Mouse (Mus musculus) frontal cortex, postnatal 10 days (tissue): ENCODE results near the gene Coch.
A peak's percentile ranks its signal among the peaks of the same experiment; 100 is the strongest.
"Not testable (repeated sequence)": the region's sequence is repeated elsewhere in the genome, so short reads cannot be mapped to it uniquely, and the experiment has no call there.

Source experiments
- DNase-seq, 2 experiments: peaks; one replicate each; pipeline ENCODE4 v3.0.0; 2022; ENCODE audit warnings: low spot score in 2 of 2, mixed read lengths in 1 of 2

The Coch gene

DNA sequence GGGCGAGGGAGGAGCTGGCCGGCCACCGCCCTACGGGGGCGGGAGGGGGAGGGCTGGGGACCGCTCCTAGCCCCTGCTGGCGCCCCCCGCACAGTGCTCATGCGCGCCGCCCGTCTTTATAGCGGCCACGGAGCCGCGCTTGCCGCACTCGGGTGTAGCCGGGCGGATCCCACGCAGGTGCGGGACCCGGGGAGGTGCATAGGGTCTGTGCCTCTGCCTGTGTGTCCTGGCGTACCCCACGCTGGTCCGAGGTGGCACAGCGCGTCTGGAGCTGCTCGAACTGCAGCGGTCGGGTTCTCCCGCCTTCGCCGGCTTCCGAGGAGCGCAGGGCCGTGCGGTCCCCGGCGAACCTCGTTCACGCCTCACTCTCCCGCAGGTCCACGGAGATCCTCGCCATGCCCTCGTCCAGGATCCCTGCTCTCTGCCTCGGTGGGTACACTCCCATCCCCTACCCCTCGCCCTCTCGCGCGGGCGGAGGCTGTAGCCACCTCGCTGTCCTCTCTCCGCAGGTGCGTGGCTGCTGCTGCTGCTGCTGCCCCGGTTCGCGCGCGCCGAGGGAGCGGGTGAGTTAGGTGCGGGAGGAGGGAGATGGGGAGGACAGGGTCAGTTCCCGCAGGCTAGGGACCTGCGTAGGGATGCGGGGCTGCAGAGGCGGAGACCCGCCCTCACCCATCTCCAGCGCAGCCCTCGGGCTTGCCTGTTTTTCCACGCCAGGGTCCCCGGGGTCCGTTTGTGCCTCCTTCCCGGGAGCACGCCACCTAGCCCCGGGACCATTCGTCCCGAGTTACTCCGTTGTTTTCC, at the start of gene Coch:
Coch (plus strand) TSS at position 113 of the 801 bp plus-strand sequence.
- DNase-seq: peak in 1 of 2 experiments; percentile 27

DNA sequence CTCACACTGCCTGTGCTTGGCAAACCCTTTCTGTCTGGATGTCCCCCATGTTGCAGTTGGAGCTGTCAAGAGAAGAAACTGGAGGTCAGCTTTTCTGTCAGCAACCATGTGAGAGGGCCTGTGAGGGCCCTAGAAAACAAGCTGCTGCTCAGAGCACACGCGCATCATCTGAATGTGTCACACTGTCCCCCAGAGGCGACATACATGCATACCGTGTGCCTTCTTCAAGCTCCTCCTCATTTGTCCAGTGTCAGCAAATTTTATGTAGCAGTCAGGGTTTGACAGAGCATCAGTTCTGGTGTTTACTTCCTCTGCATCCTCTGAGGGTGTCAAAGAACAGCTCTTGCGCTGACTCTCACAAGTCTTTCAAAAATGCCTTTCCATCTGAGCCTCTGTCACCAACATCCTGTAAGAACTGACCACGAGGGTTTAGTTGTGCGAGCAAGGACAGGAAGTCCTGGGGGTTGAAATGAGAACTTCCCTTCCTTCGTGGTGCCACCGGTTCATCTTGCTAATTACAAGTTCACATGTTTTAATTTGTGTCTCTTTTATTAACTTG, 49.7 kb upstream of the Coch start:
- no peak for DNase-seq

DNA sequence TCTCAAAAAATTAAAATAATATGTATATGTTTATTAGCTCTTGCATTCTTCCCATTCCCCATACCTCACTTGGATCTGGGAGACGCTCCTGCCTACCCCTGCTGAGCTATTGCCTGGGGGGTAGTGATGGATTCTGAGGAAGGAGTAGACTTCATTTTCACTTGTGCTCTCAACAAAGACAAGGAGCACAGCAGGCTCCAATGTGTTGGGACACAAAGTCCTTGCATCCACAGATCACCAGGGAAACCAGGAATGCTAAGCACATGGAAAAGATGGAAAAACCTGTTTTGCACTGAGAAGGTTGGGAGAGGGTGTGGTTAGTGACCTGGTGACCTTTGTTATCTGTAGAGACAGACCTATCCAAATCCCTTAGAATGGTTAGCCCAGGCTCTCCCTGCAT, 38.1 kb upstream of the Coch start:
- no peak for DNase-seq

DNA sequence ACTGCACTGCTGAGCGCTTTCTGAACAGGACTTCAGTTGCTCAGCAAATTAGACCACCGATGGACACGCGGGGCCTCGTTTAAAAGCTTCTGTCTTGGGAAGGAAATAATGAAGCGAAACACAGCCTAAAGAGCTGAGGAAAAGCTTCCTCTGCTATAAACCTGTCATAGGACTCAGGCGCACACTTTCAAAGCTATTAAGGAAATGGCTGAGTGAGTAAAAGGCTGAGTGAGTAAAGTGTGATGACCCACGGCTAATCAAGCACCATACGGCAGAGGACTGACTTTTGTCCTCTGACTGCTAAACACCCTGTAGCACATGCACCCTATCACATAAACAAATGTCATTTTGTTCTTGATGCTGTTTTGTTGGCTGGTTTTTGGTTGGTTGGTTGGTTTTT, 31.7 kb upstream of the Coch start:
- DNase-seq: no peak

DNA sequence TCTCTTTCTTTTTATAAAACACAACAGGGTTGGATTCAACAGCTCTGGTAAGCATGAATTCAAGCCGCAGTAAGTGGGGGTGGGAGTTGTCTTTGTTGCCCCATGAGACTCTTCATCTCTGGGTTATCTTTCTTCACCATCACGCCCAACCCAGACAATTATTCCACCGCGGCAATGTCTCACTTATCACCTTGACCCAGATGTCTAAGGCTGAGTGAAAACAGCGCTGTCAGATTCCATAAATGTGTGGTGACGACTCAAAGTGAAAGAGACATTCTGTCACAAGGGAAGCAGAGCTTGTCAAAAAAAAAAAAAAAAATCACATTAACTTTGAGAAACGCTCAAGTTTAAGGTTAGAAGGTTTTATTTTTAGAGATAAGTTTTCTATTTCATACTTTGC, 25.9 kb upstream of the Coch start:
- DNase-seq: no peak

DNA sequence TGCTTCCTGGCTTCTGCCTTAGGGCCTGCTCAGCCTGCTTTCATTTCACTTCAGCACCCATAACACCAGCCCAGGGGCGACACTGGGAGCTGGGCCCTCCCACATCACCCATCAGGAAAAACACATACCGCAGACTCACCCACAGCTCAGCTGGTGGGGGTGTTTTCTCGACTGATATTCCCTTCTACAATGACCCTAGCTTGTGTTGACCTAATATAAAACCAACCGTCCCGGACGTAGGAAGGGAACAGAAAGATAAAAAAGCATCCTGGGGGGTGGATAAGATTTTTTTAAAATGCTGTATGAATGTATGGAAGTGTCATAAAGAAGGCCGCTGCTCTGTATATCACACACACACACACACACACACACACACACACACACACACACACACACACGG, 23.7 kb upstream of the Coch start:
- no peak for DNase-seq

DNA sequence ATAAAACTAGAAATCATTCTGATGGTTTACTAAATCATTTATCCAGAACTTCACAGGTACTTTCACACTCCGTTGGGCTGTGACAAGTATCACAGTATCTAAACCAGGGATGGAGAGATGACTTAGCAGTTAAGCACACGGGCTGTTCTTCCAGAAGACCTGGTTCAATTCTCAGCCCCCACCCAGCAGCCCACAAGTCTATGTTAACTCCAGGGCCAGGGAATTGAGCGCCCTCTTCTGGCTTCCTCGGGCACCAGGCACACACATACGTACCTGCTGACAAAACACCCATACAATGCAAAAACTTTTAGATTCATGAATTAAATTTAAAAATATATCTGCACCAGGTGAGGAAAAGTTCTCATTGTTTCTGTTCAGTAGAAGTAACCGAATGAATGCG, 23.2 kb upstream of the Coch start:
- DNase-seq: no peak

DNA sequence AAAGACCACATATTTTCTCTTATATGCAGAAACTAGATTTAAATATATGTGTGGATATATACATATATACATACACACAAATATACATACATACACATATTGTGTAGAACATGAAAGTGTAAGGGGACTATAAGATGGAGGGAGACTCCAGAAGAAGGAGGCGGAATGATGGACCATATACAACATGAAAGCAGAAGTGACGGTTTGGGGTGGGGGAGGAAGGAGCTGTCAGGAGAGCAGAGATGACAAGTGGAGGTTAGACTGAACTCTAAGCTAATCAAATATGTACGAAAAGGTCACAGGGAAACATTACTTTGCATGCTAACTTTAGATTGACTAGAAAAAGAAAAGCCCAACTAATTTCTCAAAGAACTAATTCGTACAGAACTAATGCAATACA, 20.5 kb upstream of the Coch start:
- no peak for DNase-seq

DNA sequence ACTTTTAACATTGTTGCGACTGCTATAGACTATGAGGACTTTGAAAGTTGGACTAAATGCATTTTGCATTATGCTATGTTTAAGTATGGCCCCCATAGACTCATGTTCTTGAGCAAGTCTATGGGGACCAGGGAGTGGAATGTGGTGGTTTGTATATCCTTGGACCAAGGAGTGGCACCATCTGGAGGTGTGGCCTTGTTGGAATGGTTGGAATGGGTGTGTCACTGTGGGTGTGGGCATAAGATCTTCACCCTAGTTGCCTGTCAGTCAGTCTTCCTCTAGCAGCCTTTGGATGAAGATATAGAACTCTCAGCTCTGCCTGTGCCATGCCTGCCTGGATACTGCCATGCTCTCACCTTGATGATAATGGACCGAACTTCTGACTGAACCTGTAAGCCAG, 15.3 kb upstream of the Coch start:
- DNase-seq: not testable (repeated sequence)

DNA sequence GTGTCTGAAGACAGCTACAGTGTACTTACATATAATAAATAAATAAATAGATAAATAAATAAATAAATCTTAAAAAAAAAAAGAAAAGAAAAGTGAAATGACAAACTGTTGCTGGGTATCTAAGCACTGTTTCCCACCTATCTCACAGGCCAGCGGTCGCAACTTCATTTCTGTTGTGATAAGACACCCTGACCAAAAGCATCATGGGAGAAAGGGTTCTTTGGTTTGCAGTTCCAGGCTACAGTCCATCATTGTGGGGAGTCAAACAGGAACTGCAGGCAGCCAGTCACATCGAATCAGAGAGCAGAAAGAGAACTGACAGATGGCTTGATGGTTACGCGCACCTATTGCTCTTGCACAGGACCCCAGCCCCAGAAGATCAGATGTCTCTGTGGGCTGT, 3.9 kb upstream of the Coch start:
- DNase-seq: no peak

DNA sequence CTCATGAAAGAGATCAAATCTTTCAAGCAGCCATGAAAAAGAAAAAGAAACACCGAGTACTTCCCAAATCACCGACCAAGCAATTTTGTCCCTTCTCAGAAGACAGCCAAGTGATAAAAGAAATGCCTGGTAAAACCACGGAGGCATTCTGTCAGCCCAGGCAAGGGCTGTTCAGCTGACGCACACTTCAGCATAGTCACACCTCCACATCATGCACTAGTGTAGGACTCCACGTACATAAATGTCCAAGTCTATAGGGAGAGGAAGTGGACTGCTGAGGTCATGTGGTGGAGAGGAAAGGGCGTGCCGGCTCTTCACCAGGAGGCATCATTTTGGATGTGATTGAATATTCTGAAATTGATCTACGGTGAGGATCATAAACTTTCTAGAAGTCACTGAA, 1.2 kb upstream of the Coch start:
- no peak for DNase-seq

DNA sequence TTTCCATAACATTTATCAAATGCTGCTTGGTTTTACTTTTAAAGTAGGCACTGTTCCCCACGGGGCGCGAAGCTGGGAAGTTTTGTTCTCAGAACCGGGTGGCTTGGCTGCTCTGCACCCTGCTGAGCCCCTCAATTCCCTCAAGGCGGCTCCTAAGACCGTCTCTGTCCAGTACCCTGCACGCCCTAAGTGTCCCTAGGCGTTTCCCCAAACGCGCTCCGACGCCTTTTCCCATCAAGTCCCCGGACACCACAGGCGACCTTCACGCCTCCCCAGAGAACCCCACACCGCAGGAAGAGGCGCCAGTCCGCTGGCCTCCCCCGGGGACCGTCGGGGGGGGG, 283 bp upstream of the Coch start:
- DNase-seq: peak in 1 of 2 experiments; percentile 15

DNA sequence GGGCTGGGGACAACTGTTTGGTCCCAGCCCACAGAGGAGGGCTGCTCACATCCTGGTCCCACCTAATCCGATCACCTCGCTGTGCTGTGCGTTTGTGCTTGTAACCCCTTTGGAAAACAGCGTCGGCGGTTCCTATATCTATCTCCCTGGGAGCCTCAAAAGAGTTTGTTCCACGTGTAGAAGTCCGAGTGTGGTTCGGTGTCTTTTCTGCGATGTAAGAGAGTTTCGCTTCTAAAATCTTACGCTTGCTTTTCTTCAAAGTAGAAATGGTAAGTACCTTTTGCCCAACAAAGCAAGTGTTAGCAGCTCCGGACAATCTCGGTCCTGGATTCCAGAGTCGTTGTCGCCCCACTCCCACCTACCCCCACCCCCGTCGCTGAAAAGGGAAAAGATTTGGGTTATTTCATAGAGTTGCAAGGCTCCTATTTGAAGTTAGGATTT, 909 bp downstream of the Coch start:
- no peak for DNase-seq

DNA sequence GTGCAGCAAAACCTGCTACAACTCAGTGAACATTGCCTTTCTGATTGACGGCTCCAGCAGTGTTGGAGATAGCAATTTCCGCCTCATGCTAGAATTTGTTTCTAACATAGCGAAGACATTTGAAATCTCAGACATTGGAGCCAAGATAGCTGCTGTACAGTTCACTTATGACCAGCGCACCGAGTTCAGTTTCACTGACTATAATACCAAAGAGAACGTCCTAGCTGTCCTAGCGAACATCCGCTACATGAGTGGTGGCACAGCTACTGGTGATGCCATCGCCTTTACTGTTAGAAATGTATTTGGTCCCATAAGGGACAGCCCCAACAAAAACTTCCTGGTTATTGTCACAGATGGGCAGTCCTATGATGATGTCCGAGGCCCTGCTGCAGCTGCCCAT, 10.2 kb downstream of the Coch start:
- DNase-seq: no peak

DNA sequence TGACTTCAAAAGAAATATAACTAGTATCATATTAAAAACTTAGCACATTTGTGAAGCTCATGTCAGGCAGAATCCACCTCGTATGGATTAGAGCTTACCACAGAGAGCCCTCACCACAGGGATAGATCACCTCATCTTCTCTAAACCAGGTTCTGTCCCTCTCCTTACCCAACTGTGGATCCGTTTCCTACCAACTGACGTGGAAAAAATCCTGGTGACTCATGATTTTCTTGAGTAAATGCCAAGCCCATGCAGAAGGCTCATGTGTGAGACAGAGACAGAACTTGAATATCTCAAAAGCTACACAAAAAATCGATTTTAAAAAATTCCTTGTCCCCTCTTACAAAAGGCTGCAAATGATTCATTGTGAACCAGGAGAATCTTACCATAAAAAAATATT, 13.0 kb downstream of the Coch start:
- DNase-seq: no peak

DNA sequence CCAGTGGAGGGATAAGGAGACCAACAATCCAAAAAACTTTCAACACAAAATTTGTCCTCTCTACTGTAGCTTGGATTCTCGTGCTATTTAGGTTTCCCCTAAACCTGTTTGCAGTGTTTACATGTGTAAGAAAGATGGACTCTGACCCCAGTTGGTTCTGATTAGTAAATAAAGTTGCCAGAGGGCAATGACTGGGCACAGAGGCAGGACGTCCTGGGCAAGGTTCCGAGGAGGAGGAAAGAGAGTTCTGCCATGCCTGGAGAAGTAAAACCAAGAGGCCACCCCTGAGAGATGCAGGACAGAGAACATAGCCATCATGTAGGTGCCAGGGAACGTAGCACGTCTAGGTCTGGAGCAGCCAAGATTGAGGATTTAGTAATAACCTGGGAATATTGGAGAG, 19.2 kb downstream of the Coch start:
- no peak for DNase-seq

DNA sequence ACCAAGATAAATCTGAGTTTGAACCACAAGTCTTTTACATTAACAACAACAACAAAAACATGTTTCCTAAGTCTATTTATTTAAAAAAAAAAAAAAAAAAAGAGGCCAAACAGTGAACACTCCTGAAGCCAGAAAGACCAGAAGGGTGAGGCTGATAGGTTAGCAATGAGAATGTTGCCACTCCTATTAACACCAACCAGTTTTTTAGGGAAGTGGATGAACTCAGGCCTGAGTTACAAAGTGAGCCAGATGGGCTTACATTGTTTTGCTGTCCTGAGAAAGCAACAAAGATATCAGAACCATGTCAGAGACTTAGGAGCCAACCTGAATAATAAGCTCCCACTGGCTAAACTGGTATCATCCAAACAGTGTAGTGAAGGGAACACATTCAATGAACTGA, 27.4 kb downstream of the Coch start:
- no peak for DNase-seq

DNA sequence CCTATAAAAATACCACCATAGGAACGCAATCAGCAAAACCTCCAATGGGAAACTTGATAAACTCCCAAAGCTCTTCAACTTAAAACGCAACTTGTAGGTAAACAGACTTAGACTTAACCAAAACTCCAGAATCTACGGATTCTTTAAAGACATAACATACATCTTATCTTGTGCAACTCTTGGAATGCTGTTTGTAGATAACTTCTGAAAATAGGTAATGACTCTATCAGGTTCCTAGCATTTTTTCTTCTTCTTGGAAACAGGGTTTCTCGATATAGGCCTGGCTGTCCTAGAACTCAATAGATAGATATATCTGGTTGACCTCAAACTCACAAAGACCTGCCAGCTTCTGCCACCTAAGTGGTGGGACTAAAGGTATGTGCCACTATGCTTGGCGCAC, 28.0 kb downstream of the Coch start:
- no peak for DNase-seq

DNA sequence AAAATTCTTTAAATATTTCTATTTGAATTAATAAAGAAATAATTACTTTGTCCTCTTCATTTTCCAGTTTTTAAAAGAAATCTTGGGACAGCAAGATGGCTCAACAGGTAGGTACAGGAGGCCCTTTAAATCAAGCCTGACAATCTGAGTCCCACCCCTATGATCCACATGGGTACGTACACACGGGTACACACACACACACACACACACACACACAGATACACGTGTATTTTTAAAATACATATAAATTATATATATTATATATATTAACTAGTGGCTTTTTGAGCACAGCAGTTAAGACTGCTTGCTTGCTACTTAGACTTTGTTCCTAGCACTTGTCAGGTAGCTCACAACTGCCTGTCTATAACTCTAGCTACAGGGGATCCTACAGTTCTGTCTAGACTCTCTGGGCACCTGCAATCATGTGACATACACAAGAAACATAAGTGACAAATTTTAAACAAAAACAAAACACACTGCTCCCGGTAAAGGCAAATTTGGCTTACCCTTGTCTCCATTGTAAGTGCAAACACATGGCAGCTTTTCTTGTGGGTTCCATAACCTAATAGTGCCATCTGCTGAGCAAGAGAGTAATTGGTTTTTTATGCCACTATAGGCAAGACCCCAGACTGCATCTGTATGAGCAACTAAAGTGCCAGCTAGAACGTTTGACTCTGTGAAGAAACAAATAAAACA, 29.7 kb downstream of the Coch start:
- no peak for DNase-seq

DNA sequence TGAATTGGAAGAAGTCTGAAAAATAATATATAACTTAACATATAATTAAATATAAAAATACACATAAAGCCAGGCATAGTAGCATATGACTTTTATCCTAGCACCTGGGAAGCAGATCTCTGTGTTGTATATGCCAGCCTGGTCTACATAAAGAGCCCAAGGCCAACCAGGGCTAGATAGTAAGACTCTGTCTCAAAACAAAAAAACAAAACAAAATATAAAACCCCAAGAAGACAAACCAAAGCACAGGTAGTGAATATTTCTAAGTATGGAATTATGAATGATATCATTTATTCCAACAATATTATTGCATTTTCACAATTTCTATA, 30.2 kb downstream of the Coch start:
- DNase-seq: no peak

DNA sequence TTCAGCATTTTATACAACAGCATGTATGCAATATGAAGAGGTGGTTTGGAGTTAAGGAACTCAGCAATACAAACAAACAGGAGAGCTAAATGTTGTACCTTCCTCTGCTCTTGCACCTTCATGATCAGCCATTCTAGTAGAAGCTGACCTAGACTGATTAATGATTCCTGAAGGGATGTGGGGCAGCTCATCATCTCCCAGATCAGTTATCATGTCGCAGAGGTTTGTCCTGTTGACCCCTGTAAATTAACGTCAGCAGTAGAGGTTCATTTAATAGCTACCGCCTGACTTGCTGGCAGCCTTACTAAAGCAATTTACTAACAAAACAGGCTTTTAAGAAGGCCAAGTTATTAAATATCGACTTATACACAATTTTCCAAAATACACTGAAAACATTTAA, 40.3 kb downstream of the Coch start:
- no peak for DNase-seq

DNA sequence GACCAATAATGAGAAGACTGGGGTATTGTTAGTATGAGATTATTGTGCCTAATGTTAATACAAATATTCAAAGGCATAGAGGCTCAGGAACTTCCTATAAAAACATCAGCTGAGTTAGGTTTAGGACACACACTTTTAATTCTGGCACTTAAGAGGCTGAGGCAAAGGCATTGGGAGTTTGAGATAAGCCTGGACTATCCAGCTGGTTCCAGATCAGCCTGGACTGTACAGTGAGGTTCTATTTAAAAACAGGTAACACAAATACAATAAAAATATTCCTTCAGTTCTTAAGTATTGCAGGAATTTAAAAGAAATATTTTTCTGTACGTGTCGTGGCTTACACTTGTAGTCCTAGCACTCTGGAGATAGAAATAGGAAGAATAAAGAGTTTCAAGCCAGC, 43.1 kb downstream of the Coch start:
- DNase-seq: no peak

DNA sequence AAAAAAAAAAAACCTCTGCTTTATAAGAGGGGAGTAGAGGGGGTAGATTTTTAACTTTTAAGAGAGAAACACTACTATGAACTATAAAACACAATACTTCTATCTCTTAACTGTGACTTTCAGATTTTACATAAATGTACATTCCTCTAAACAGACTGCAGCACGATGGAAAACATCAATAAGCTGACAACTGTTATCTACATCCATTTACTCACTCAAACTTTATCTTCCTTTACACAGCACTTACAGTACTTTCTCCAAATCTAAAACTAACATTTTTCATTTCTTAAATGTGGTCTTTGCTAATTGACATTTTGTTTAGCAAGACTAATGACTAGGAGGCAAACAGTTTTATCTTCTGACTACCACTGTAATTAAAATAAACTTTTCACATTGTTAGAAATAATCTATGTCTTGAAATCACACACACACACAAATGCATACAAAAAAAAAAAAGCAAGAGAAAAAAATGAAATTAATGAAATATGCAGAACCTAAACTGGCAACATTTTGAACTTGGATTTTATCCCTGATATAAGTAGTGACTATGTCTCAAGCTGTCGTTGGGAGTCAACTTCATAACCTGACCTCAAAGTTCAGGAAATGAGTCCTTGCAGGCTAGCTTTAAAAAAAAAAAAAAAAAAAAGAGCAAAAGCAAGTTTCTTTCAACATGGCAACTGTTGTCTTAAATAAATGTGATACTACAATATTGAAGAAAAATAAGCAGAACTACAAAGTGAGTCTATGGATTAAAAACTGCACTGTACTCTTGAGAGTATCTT, 43.7 kb downstream of the Coch start:
- DNase-seq: no peak
